Mouse (Mus musculus) kidney, adult 2 months (tissue): ENCODE data around the gene Abi2.

ENCODE experiments used
- CTCF ChIP-seq: fragments of 200-500 bp; conservative IDR thresholded peaks from 2 replicates; pipeline ENCODE4 v1.5.1; 2011; ENCODE audit warnings: low read depth, mild to moderate bottlenecking, control low read depth, low read length, moderate library complexity, mixed read lengths; ENCODE audit not compliant: insufficient read depth, insufficient read length
- POLR2A ChIP-seq: fragments of 200-500 bp; IDR thresholded peaks from one replicate; pipeline ENCODE4 v1.6.1; 2011; ENCODE audit warnings: low read depth, low read length, control low read depth

- no peak for TF ChIP-seq CTCF
- no peak for TF ChIP-seq POLR2A
These were observed 81.1 kb downstream of the Abi2 start for GRCm38 (mm10) chr1:60490510-60490909.
